Mouse (Mus musculus) liver, postnatal 0 days (tissue): ENCODE measurements around the gene Cog3.

Source experiments
- CTCF ChIP-seq: sonication (generic); IDR thresholded peaks from 2 replicates; pipeline ENCODE4 v1.5.1; 2016; ENCODE audit warnings: antibody characterized with exemption, low read depth
- EP300 ChIP-seq: IDR thresholded peaks from 2 replicates; pipeline ENCODE4 v1.6.1; 2016; ENCODE audit warnings: antibody characterized with exemption, low read depth, mild to moderate bottlenecking

DNA sequence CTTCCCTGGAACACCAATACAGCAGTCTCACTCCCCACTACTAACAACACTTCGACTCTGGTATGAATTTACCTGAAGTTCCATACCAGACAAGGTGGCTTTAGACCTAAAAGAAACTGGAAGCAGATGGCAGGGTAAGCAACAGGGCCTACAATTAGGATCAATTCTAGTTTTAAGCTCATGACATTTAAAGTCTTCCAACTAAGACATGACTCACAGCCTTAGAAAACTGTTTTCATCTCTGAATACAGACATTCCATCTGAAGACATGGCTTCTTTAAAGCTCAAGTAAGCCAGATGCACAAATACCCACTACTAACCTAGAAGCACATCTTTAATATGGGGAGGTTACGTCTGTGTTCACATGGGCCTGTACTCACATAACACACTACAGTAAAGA, 6.4 kb downstream of the Cog3 start:
- TF ChIP-seq CTCF (no peak), EP300 (no peak)
